Mouse (Mus musculus) CH12.LX (cell line): ENCODE results near the gene Adamtsl5.

Experiments used
- CTCF ChIP-seq, 2 experiments: IDR thresholded peaks in 1 of 2; conservative IDR thresholded peaks in 1 of 2; 2 replicates each; pipeline ENCODE4 v1.5.1; 2011 to 2012; ENCODE audit warnings: low read depth in 2 of 2, low read length in 2 of 2, improper control_type of control experiment in 1 of 2, inconsistent platforms in 1 of 2, mild to moderate bottlenecking in 1 of 2, moderate library complexity in 1 of 2
- MYC ChIP-seq: IDR thresholded peaks from 2 replicates; pipeline ENCODE4 v1.6.1; 2011; ENCODE audit warnings: low read depth, mild to moderate bottlenecking, improper control_type of control experiment, low read length
- POLR2A ChIP-seq: IDR thresholded peaks from 2 replicates; pipeline ENCODE4 v1.6.1; 2011; ENCODE audit warnings: low read depth, mild to moderate bottlenecking, improper control_type of control experiment, low read length
- USF2 ChIP-seq: conservative IDR thresholded peaks from 2 replicates; pipeline ENCODE4 v1.6.1; 2011; ENCODE audit warnings: low read depth, low read length, improper control_type of control experiment
- ZMIZ1 ChIP-seq: IDR thresholded peaks from 2 replicates; pipeline ENCODE4 v1.6.1; 2012; ENCODE audit warnings: low read depth, mild to moderate bottlenecking, inconsistent platforms, low read length, improper control_type of control experiment

DNA sequence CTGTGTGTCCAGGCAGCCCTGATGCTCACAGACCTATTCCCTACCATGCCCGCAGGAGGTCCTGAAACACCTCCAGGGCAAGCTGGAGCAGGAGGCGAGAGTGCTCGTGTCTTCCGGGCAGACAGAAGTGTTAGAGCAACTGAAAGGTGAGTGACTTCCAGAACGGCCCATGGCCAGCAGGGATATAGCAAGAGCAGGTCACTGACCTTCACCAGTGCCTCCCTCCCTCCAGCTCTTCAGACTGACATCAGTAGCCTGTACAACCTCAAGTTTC, 46.2 kb downstream of the Adamtsl5 start:
- TF ChIP-seq CTCF (conservative IDR thresholded peaks at IDR 0.05 in 1 of 2, IDR thresholded peaks at IDR 0.05 in 1 of 2; ENCODE audit: low read depth in 2 of 2, low read length in 2 of 2) (no peak), MYC (no peak), ZMIZ1 (no peak), POLR2A (no peak), USF2 (no peak)
